Mouse (Mus musculus) mesoderm, embryonic 11.5 days (tissue): Measurements from ENCODE around the gene Gm48552.
A peak's percentile ranks its signal among the peaks of the same experiment; 100 is the strongest.

ENCODE experiments used
- DNase-seq: peaks from one replicate; pipeline ENCODE4 v3.0.0-alpha.2; 2012; ENCODE audit warnings: low read depth, low spot score

Gene Gm48552

GRCm38 (mm10) chr10:81419111-81419928 is 30.5 kb downstream of the Gm48552 start:
- no peak for DNase-seq

GRCm38 (mm10) chr10:81420191-81420767 is 31.5 kb downstream of the Gm48552 start:
- no peak for DNase-seq

GRCm38 (mm10) chr10:81421041-81421796 is 32.4 kb downstream of the Gm48552 start:
- no peak for DNase-seq

- no peak for DNase-seq
These were observed 32.9 kb downstream of the Gm48552 start for GRCm38 (mm10) chr10:81421797-81422100.

- DNase-seq: no peak
These were observed 33.4 kb downstream of the Gm48552 start for GRCm38 (mm10) chr10:81422191-81422590.

- no peak for DNase-seq
These were observed 33.9 kb downstream of the Gm48552 start for GRCm38 (mm10) chr10:81422661-81423217.

- no peak for DNase-seq
These were observed 34.9 kb downstream of the Gm48552 start for GRCm38 (mm10) chr10:81423476-81424245.

GRCm38 (mm10) chr10:81424246-81425051 is 35.6 kb downstream of the Gm48552 start:
- DNase-seq: no peak

GRCm38 (mm10) chr10:81425236-81425850 is 36.5 kb downstream of the Gm48552 start:
- DNase-seq: no peak

- DNase-seq: no peak
These were observed 37.4 kb downstream of the Gm48552 start for GRCm38 (mm10) chr10:81426081-81426671.

GRCm38 (mm10) chr10:81426897-81427296 is 38.1 kb downstream of the Gm48552 start:
- DNase-seq: no peak

GRCm38 (mm10) chr10:81427327-81427726 is 38.5 kb downstream of the Gm48552 start:
- no peak for DNase-seq

GRCm38 (mm10) chr10:81427804-81428506 is 39.1 kb downstream of the Gm48552 start:
- no peak for DNase-seq

- no peak for DNase-seq
These were observed 39.7 kb downstream of the Gm48552 start for GRCm38 (mm10) chr10:81428507-81428870.

- DNase-seq: no peak
These were observed 40.3 kb downstream of the Gm48552 start for GRCm38 (mm10) chr10:81429092-81429491.

- DNase-seq: peak; percentile 77
These were observed 40.8 kb downstream of the Gm48552 start for GRCm38 (mm10) chr10:81429605-81430061.

- peak; percentile 64 for DNase-seq
These were observed 41.5 kb downstream of the Gm48552 start for GRCm38 (mm10) chr10:81430141-81430830.

- no peak for DNase-seq
These were observed 42.2 kb downstream of the Gm48552 start for GRCm38 (mm10) chr10:81430831-81431525.
